Mouse (Mus musculus) midbrain, embryonic 11.5 days (tissue): ENCODE data around the gene Glis3. TPM values are rescaled to one million over a fixed set of nuclear protein-coding genes. Genes with fewer than 3 reads are reported as not detected.
A peak's percentile ranks its signal among the peaks of the same experiment; 100 is the strongest.

Experiments used
- ATAC-seq: fragments of 200-750 bp; cut with Nextera tagmentation; 2 replicates; pipeline ENCODE4 v1.8.0; 2017; ENCODE audit warnings: moderate TSS enrichment, moderate library complexity; ENCODE audit not compliant: low FRiP score
- DNase-seq: peaks from one replicate; pipeline ENCODE4 v3.0.0; 2015; ENCODE audit warnings: low spot score; ENCODE audit errors: missing footprints
- H3K27ac ChIP-seq: fragments of 300-500 bp; sonication (generic); 2 replicates; pipeline ENCODE4 v1.5.1; 2014; ENCODE audit warnings: low read depth, low read length
- H3K27me3 ChIP-seq: fragments of 300-500 bp; sonication (generic); 2 replicates; pipeline ENCODE4 v1.6.1; 2014; ENCODE audit warnings: mild to moderate bottlenecking, low read length, moderate library complexity, mixed read lengths; ENCODE audit not compliant: control insufficient read depth, insufficient read depth
- H3K36me3 ChIP-seq: fragments of 300-500 bp; sonication (generic); 2 replicates; pipeline ENCODE4 v1.6.1; 2014; ENCODE audit warnings: mild to moderate bottlenecking, low read length, moderate library complexity, mixed read lengths; ENCODE audit not compliant: control insufficient read depth, insufficient read depth
- H3K4me1 ChIP-seq: fragments of 300-500 bp; sonication (generic); 2 replicates; pipeline ENCODE4 v1.6.1; 2014; ENCODE audit warnings: low read length; ENCODE audit not compliant: control insufficient read depth, insufficient read depth
- H3K4me2 ChIP-seq: fragments of 300-500 bp; sonication (generic); 2 replicates; pipeline ENCODE4 v1.6.1; 2014; ENCODE audit warnings: mild to moderate bottlenecking, moderate library complexity
- H3K4me3 ChIP-seq: fragments of 300-500 bp; sonication (generic); 2 replicates; pipeline ENCODE4 v1.5.1; 2014; ENCODE audit warnings: low read depth, low read length
- H3K9ac ChIP-seq: fragments of 300-500 bp; sonication (generic); 2 replicates; pipeline ENCODE4 v1.6.1; 2014; ENCODE audit warnings: low read length
- H3K9me3 ChIP-seq: fragments of 300-500 bp; sonication (generic); 2 replicates; pipeline ENCODE4 v1.6.1; 2016; ENCODE audit warnings: low read length; ENCODE audit not compliant: control insufficient read depth
- WGBS: fragments of 180-500 bp; shearing (Covaris S2); extraction: QIAGEN DNeasy Blood & Tissue Kit; methylation state at CpG from one replicate; pipeline ENCODE4 v1.1.7; 2014; 5-methylcytosine and 5-hydroxymethylcytosine counted together
- polyA plus RNA-seq: library from polyadenylated mRNA; unstranded; fragments of >200 nt; fragmentation: Nextera tagmentation; extraction: Ambion mirVana; gene quantifications from 2 replicates; pipeline ENCODE4 v1.2.1, GENCODE M21; 2014

The Glis3 gene
- polyA plus RNA-seq, result 1.7 and 1.9 TPM in 2 replicates

GRCm38 (mm10) chr19:28679776-28680391, at the start of gene Glis3:
Gene Glis3, minus strand, starts transcription at chr19:28680077.
- under 1% methylated on average over 58 of the region's 66 CpGs for WGBS

DNA sequence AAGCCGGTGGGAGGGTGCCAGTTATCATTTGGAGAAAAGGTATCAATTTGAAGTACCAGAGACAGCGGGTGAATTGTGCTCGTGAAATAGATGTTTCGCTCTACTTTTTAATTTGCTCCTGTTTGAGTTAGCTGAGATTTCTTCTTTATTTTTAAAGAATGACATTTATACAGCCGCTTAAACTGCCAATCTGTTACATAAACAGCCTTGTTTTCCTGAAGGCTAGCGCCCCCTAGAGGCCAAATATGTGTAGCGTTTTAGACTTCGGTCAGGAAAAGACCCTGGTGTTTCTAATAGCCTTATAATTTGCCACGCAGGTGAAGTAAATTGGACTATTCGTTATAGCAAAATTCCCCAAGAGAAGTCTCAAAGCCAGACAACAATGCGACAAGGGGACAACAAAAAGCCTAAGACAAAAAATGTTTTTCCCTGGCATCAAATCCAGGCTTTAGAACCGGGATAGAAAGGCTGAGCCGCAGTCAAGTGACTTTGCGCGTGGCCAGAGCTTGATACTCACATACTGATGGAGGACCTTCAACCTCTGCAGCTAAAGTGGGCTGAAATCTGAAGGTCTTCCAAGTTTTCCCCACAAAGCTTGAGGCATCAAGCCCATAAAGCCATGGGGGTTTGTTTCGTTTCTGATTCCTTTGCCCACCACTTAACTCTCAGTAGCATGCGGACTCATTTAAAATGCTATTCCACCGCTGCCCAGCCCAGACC, 46.4 kb upstream of the Glis3 start:
- Histone ChIP-seq H3K4me3 (no peak overlapping the region), H3K9ac (no peak overlapping the region), H3K27ac (no peak overlapping the region), H3K36me3 (no peaks in the 10 kb centered on the region), H3K4me2 (no peak overlapping the region), H3K4me1 (no peaks in the 10 kb centered on the region), H3K9me3 (no peaks in the 10 kb centered on the region), H3K27me3 (peaks cover 2% of the 10 kb centered on the region; the same call in 1 of the 2 replicates)
- WGBS, result 60% methylated on average over 18 of the region's 18 CpGs
- no peak for ATAC-seq
- DNase-seq, result peak; percentile 94

More at GRCm38 (mm10) chr19:28679776-28680391, at the start of gene Glis3:
- Histone ChIP-seq H3K4me1 (peaks cover 17% of the 10 kb centered on the region), H3K27ac (no peak within 1 kb of the TSS), H3K4me3 (peak within 1 kb of the TSS; percentile 53), H3K27me3 (peaks cover 24% of the 10 kb centered on the region), H3K9me3 (no peaks in the 10 kb centered on the region), H3K36me3 (no peaks in the 10 kb centered on the region), H3K9ac (peak within 1 kb of the TSS; percentile 73), H3K4me2 (peak within 1 kb of the TSS; percentile 96)
- peak; percentile 92 for ATAC-seq
- DNase-seq, result peak; percentile 95

DNA sequence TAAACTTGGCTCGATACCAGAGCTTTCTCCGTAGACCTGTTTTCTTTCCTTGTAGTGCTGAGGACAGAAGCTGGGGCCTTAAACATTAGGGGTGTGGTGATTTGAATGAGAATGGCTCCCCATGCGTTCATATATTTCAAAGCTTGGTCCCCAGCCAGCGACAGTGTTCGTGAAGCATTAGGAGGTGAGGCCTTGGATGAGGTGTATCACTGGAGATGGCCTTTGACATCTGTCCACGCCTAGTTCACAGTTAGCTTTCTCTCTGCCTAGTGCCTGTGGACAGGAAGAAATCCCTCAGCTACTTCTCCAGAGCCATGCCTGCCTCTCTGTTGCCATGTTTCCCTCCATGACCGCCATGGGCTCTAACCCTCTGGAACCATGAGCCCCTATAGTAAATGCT, 44.8 kb upstream of the Glis3 start:
- peaks cover 2% of the 10 kb centered on the region; the same call in 1 of the 2 replicates for H3K27me3 ChIP-seq
- no peaks in the 10 kb centered on the region for H3K9me3 ChIP-seq
- H3K27ac ChIP-seq, result no peak overlapping the region
- no peak overlapping the region for H3K4me2 ChIP-seq
- no peak for ATAC-seq
- H3K4me3 ChIP-seq, result no peak overlapping the region
- H3K36me3 ChIP-seq, result no peaks in the 10 kb centered on the region
- H3K4me1 ChIP-seq, result no peaks in the 10 kb centered on the region
- H3K9ac ChIP-seq, result no peak overlapping the region
- DNase-seq, result no peak
- WGBS, result 83% methylated on average over 7 of the region's 7 CpGs

DNA sequence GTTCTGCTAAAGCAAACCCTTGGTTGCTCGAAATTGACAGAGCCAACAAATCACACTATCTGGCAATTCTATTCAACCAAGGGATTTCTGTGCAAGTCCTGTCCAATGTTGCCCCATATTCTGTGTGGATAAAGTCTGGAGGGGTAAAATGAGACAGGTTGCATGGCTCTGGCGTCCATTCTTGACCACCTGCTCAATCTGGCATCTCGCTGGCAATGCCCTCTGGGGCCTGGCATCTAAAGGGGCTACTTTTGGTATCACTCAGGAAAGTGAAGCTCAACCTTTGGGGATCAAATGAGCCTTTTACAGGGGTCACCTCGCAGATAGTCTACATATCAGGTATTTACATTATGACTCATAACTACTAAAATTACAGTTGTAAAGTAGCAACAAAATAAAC, 42.7 kb upstream of the Glis3 start:
- Histone ChIP-seq H3K4me1 (no peaks in the 10 kb centered on the region), H3K9ac (no peak overlapping the region), H3K4me2 (no peak overlapping the region), H3K27me3 (peaks cover 2% of the 10 kb centered on the region; the same call in 1 of the 2 replicates), H3K4me3 (no peak overlapping the region), H3K27ac (no peak overlapping the region), H3K36me3 (no peaks in the 10 kb centered on the region), H3K9me3 (no peaks in the 10 kb centered on the region)
- 84% methylated on average over 4 of the region's 4 CpGs for WGBS
- no peak for DNase-seq
- ATAC-seq, result no peak

- no peaks in the 10 kb centered on the region for H3K36me3 ChIP-seq
- no peak overlapping the region for H3K4me3 ChIP-seq
- no peak overlapping the region for H3K4me2 ChIP-seq
- H3K9ac ChIP-seq, result no peak overlapping the region
- DNase-seq, result no peak
- H3K9me3 ChIP-seq, result no peaks in the 10 kb centered on the region
- no peak for ATAC-seq
- H3K4me1 ChIP-seq, result no peaks in the 10 kb centered on the region
- WGBS, result 83% methylated on average over 10 of the region's 10 CpGs
- H3K27me3 ChIP-seq, result peaks cover 3% of the 10 kb centered on the region
- no peak overlapping the region for H3K27ac ChIP-seq
Measured at GRCm38 (mm10) chr19:28721834-28722233, 42.0 kb upstream of the Glis3 start.

DNA sequence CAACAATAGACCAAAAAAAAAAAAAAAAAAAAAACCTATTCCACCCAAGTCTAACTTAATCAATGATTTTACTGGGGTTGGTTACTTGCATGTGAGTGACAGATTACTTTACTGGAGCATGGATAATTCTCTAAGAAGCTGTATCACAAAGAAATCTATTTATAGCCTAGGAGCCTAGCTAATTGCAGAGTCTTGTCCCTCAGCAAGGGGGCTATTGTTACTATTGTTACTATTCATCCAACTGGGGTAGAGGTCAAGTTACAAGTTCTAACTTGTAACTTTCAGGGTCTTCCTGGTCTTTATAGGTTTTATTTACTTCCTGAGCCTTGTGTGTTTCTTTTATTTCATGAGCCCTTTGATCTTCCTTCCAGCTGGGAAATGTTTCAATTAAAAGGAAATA, 40.1 kb upstream of the Glis3 start:
- Histone ChIP-seq H3K9me3 (no peaks in the 10 kb centered on the region), H3K36me3 (no peaks in the 10 kb centered on the region), H3K27me3 (peaks cover 5% of the 10 kb centered on the region), H3K4me3 (no peak overlapping the region), H3K9ac (no peak overlapping the region), H3K4me1 (no peaks in the 10 kb centered on the region), H3K27ac (no peak overlapping the region), H3K4me2 (no peak overlapping the region)
- ATAC-seq (no peak), DNase-seq (no peak)

- Histone ChIP-seq H3K9me3 (no peaks in the 10 kb centered on the region), H3K4me3 (no peak overlapping the region), H3K4me2 (no peak overlapping the region), H3K9ac (no peak overlapping the region), H3K36me3 (no peaks in the 10 kb centered on the region), H3K27me3 (peaks cover 3% of the 10 kb centered on the region), H3K4me1 (no peaks in the 10 kb centered on the region), H3K27ac (no peak overlapping the region)
- WGBS, result 90% methylated on average over 4 of the region's 4 CpGs
- DNase-seq, result no peak
- no peak for ATAC-seq
Measured at GRCm38 (mm10) chr19:28714674-28715073, 34.8 kb upstream of the Glis3 start.

DNA sequence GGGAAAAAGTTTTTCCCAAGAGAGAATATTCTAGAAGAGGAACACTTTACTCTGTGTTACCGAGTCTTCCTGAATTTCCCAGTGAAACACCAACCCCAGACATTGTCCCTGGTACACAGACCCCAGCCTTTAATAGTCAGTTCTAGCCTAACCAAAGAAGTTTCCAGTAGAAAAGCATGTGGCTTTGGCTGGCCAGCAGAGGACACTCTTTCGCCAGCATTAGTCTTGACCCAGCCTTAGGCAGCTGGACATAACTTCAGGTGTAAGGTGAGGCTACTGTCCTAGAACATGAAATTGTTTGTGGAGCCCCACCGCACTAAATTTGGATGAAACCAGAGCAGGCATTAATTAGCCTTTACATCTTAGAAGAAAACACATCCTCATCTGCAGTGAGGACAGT, 17.8 kb upstream of the Glis3 start:
- no peaks in the 10 kb centered on the region for H3K4me1 ChIP-seq
- H3K4me2 ChIP-seq, result no peak overlapping the region
- WGBS, result 61% methylated on average over 3 of the region's 3 CpGs
- no peak overlapping the region for H3K27ac ChIP-seq
- no peak for ATAC-seq
- no peaks in the 10 kb centered on the region for H3K36me3 ChIP-seq
- DNase-seq, result no peak
- H3K9me3 ChIP-seq, result no peaks in the 10 kb centered on the region
- no peak overlapping the region for H3K9ac ChIP-seq
- no peak overlapping the region for H3K4me3 ChIP-seq
- no peaks in the 10 kb centered on the region for H3K27me3 ChIP-seq

GRCm38 (mm10) chr19:28686398-28686797, 6.5 kb upstream of the Glis3 start:
- no peaks in the 10 kb centered on the region for H3K9me3 ChIP-seq
- WGBS, result 76% methylated on average over 4 of the region's 4 CpGs
- no peak overlapping the region for H3K4me2 ChIP-seq
- no peak overlapping the region for H3K9ac ChIP-seq
- H3K27me3 ChIP-seq, result no peaks in the 10 kb centered on the region
- DNase-seq (no peak), ATAC-seq (no peak)
- no peak overlapping the region for H3K4me3 ChIP-seq
- no peaks in the 10 kb centered on the region for H3K36me3 ChIP-seq
- no peaks in the 10 kb centered on the region for H3K4me1 ChIP-seq
- no peak overlapping the region for H3K27ac ChIP-seq
